Mouse (Mus musculus) granulocyte monocyte progenitor cell, adult 5-6 weeks (primary cell): Measurements from ENCODE around the gene Asb2. TPM values are rescaled to one million over a fixed set of nuclear protein-coding genes. Genes with fewer than 3 reads are reported as not detected.

ENCODE experiments used
- ATAC-seq: replicated peaks from 2 replicates; pipeline ENCODE4 v1.8.0; 2016; ENCODE audit warnings: mild to moderate bottlenecking, moderate TSS enrichment, inconsistent platforms; ENCODE audit not compliant: poor library complexity, severe bottlenecking
- total RNA-seq, 2 experiments: library from RNA; stranded (forward) in 1 of 2; stranded (reverse) in 1 of 2; fragments of 200-712, 200-1000 nt in 1 of 2; fragments of >200 nt in 1 of 2; fragmentation: Nextera tagmentation in 1 of 2; gene quantifications; 2 replicates each; pipeline ENCODE4 v1.2.3; 2014 to 2017

Asb2 gene
- total RNA-seq, 2 experiments from 2014 or later = 0.41 TPM; not detected in 1

- no peak for ATAC-seq
Measured at GRCm38 (mm10) chr12:103361539-103362307, 5.9 kb upstream of the Asb2 start.

- ATAC-seq = no peak
Measured at GRCm38 (mm10) chr12:103360812-103361211, 5.0 kb upstream of the Asb2 start.

GRCm38 (mm10) chr12:103358951-103359801, 3.4 kb upstream of the Asb2 start:
- no peak for ATAC-seq

GRCm38 (mm10) chr12:103358216-103358615, 2.4 kb upstream of the Asb2 start:
- no peak for ATAC-seq

GRCm38 (mm10) chr12:103356415-103356748, 581 bp upstream of the Asb2 start:
- ATAC-seq = no peak

- ATAC-seq = peak; percentile 77
Measured at GRCm38 (mm10) chr12:103353538-103353937, 2.3 kb downstream of the Asb2 start.

GRCm38 (mm10) chr12:103352735-103353134, 3.1 kb downstream of the Asb2 start:
- ATAC-seq = no peak

GRCm38 (mm10) chr12:103348506-103348905, 7.3 kb downstream of the Asb2 start:
- peak; percentile 68 for ATAC-seq

- no peak for ATAC-seq
Measured at GRCm38 (mm10) chr12:103347406-103347805, 8.4 kb downstream of the Asb2 start.

GRCm38 (mm10) chr12:103346945-103347344, 8.9 kb downstream of the Asb2 start:
- no peak for ATAC-seq

GRCm38 (mm10) chr12:103344934-103345333, 10.9 kb downstream of the Asb2 start:
- ATAC-seq = no peak

GRCm38 (mm10) chr12:103343456-103343855, 12.3 kb downstream of the Asb2 start:
- peak; percentile 86 for ATAC-seq

- peak; percentile 59 for ATAC-seq
Measured at GRCm38 (mm10) chr12:103341212-103341611, 14.6 kb downstream of the Asb2 start.

- peak; percentile 26 for ATAC-seq
Measured at GRCm38 (mm10) chr12:103338162-103338798, 17.5 kb downstream of the Asb2 start.

- ATAC-seq = no peak
Measured at GRCm38 (mm10) chr12:103336766-103337165, 19.0 kb downstream of the Asb2 start.

GRCm38 (mm10) chr12:103333426-103333825, 22.4 kb downstream of the Asb2 start:
- ATAC-seq = no peak

- peak; percentile 89 for ATAC-seq
Measured at GRCm38 (mm10) chr12:103332879-103333278, 22.9 kb downstream of the Asb2 start.

- ATAC-seq = no peak
Measured at GRCm38 (mm10) chr12:103331491-103331890, 24.3 kb downstream of the Asb2 start.

- no peak for ATAC-seq
Measured at GRCm38 (mm10) chr12:103328448-103329191, 27.2 kb downstream of the Asb2 start.

- no peak for ATAC-seq
Measured at GRCm38 (mm10) chr12:103327107-103327506, 28.7 kb downstream of the Asb2 start.
